Mouse (Mus musculus) E14TG2a.4 (cell line): ENCODE measurements around the gene Prdx5.
"Not testable (repeated sequence)": the region's sequence is repeated elsewhere in the genome, so short reads cannot be mapped to it uniquely, and the experiment has no call there.

ENCODE experiments used
- H3K27me3 ChIP-seq: 2 replicates; pipeline ENCODE4 v1.6.1; 2014; ENCODE audit warnings: low read length, control low read depth; ENCODE audit not compliant: insufficient read depth
- H3K36me3 ChIP-seq: 2 replicates; pipeline ENCODE4 v1.6.1; 2014; ENCODE audit warnings: low read length, control low read depth; ENCODE audit not compliant: insufficient read depth
- H3K4me1 ChIP-seq: replicated peaks from 2 replicates; pipeline ENCODE4 v1.6.1; 2014; ENCODE audit warnings: low read depth, low read length, control low read depth
- H3K4me3 ChIP-seq: replicated peaks from 2 replicates; pipeline ENCODE4 v1.5.1; 2014; ENCODE audit warnings: mild to moderate bottlenecking, low read length
- H3K9me3 ChIP-seq: 2 replicates; pipeline ENCODE4 v1.6.1; 2014; ENCODE audit warnings: low read length, control low read depth
- CTCF ChIP-seq: conservative IDR thresholded peaks from 2 replicates; pipeline ENCODE4 v1.5.1; 2014; ENCODE audit warnings: low read length
- NANOG ChIP-seq: IDR thresholded peaks from 2 replicates; pipeline ENCODE4 v1.6.1; 2014; ENCODE audit warnings: borderline replicate concordance, low read length, mixed read lengths
- POU5F1 ChIP-seq: IDR thresholded peaks from 2 replicates; pipeline ENCODE4 v1.6.1; 2014; ENCODE audit warnings: low read length, borderline replicate concordance

Gene Prdx5

DNA sequence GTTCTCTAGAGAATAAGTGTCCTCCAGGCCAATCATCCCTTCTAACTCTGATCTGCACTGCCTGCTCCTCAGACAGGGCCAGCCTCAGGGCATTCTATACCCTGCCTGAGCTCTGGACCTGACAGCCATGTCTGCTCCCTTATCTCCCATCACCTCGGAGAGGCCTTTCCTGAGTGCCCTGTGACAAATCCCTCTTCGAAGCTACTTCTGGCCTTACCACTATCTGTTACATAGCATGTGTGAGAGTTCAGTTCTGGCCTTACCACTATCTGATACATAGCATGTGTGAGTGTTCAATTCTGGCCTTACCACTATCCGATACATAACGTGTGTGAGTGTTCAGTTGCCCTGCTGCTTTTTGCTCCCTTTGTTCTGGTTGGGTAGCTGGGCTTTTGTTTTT lies 5.4 kb upstream of the Prdx5 start:
- peaks cover 62% of the 10 kb centered on the region for H3K4me1 ChIP-seq
- no peaks in the 10 kb centered on the region for H3K9me3 ChIP-seq
- H3K27me3 ChIP-seq = no peaks in the 10 kb centered on the region
- peaks cover 59% of the 10 kb centered on the region for H3K36me3 ChIP-seq
- no peak for TF ChIP-seq POU5F1
- TF ChIP-seq NANOG = no peak
- no peak for TF ChIP-seq CTCF
- no peak overlapping the region for H3K4me3 ChIP-seq

DNA sequence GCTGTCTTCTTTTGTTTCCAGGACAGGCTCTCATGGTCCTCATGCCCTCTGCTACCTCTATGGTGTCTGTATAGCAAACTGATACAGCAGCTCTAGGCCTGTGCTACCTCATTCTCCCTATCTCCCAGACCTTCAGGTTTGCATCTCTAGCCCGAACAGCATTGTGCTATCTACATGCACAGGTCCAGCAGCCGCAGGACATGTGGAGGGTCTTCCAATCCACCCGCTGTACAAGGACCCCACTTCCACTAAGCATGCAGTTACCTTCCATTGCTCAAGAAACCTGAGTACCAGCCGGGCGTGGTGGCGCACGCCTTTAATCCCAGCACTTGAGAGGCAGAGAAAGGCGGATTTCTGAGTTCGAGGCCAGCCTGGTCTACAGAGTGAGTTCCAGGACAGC lies 4.6 kb upstream of the Prdx5 start:
- Histone ChIP-seq H3K36me3 (peaks cover 53% of the 10 kb centered on the region), H3K4me1 (peaks cover 54% of the 10 kb centered on the region), H3K4me3 (peak overlapping the region; percentile 65; the same call in 1 of the 2 replicates), H3K9me3 (no peaks in the 10 kb centered on the region), H3K27me3 (no peaks in the 10 kb centered on the region)
- no peak for TF ChIP-seq POU5F1
- TF ChIP-seq NANOG = no peak
- no peak for TF ChIP-seq CTCF

DNA sequence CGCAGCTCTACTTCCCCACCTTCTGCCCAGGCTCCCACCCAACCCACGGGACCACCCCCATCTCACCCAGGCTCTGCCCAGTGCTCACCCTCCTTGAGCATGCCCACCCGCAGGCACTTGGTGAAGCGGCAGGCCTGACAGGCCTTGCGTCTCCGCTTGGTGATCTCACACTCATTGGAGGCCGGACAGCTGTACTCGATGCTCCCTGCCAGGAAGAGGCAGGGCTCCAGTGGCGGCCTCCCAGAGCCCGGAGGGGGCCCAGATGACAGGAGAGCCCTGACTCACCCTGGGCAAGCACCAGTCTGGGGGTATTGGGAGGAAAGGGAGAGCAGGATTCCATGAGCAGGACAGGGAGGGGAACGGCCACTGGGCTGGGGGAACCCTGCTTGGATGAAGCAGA lies 4.1 kb upstream of the Prdx5 start:
- TF ChIP-seq NANOG (no peak), POU5F1 (no peak), CTCF (no peak)
- H3K4me1 ChIP-seq = peaks cover 52% of the 10 kb centered on the region
- no peaks in the 10 kb centered on the region for H3K27me3 ChIP-seq
- peaks cover 47% of the 10 kb centered on the region for H3K36me3 ChIP-seq
- peak overlapping the region; percentile 65 for H3K4me3 ChIP-seq
- H3K9me3 ChIP-seq = no peaks in the 10 kb centered on the region

DNA sequence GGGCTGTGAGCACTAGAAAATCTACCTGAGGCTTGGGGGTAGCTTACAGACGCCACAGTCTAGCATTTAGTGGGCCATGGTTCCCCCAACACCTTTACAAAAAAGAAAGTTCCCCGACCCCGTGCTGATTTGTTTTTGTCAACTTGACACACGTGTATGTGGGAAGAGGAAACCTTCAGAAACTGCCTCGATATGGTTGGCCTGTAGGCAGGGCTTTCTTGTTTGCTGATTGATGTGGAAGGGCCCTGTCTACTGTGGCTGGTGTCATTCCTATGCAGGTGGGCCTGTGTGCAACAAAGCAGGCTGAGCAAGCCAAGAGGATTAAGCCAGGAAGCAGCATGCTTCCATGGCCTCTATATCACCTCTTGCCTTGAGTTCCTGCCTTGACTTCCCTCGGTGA lies 3.1 kb upstream of the Prdx5 start:
- Histone ChIP-seq H3K4me1 (peaks cover 62% of the 10 kb centered on the region), H3K36me3 (peaks cover 41% of the 10 kb centered on the region), H3K4me3 (no peak overlapping the region), H3K9me3 (no peaks in the 10 kb centered on the region), H3K27me3 (no peaks in the 10 kb centered on the region)
- no peak for TF ChIP-seq NANOG
- no peak for TF ChIP-seq POU5F1
- no peak for TF ChIP-seq CTCF

DNA sequence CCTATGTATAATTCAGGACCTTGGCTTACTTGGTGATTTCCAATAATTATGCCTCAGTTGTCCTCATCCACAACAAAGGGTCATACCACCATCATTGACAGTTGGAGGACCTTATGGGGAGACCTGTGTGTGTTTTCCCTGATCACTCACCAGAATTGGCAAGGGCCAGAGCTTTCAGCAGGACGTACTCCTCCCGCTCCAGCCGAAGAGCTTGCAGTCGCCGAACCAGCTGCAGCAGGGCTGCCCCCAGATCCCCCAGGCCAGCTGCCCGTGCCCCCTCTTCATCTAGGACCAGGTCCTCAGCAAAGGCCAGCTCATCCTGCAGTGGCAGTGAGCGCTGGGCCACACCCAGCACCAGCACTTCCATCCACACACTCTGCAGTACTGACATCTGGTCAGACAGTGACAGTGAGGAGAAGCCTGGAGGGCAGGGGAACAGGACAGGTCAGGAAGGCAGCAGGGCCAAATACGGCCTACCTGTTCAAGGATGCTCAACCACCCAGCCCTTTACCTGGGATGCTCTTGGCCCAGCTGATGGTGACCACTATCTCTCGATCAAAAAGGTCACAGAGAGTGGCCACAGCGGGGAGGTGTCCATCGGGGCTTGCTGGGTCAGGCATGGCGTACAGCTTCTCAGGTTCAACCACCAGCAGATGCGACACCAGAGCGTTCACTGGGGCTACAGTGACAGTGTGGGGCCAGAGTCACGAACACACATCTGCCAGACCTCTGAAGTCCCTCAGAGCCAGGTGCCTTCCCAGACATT lies 2.5 kb upstream of the Prdx5 start:
- H3K4me1 ChIP-seq = peaks cover 68% of the 10 kb centered on the region

DNA sequence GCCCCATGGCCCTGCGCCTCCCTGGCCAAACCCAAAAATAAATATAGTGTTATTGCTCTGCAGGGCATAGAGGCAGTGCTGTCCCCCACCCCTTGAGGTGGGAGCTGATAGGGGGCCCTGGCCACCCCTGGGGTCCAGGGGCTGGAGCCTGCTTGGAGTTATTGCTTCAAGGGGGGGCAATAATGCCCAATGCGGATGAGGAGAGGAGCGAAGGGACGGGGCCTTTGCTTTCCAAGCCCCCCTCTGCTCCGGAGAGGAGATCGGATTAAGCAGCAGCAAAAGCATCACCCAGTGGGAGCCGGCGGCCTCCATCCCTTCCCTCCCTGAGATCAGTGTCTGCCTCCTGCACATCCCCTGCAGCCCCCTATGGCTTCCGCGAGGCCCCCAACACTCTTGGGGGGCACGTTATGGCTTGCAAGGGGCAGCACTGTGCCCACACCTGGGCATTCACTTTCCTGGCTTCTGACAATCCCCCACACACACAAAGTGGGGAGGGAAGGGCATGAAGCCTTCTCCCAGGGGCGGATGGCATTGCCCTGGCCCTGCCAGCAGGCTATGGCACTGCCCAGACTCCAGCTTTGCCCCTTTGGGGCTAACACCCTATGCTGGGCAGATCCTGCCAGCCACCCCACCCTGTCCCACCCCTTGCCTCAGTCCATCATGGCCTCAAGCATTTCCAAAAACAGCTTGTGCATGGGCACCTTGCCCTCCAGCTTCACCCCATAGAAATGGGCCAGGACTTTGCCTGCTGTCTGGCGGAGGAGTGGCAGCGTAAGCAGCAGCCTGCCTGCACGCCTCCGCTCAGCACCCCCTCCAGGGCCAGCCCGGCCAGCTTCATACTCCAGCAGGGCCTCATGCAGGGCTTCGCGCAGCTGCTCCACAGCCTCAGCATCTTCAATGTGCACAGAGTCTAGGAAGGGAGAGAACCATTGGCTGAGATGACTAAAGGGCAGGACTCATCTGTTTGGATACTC lies 1.5 kb upstream of the Prdx5 start:
- no peaks in the 10 kb centered on the region for H3K9me3 ChIP-seq
- H3K4me3 ChIP-seq = peak overlapping the region; percentile 86
- TF ChIP-seq POU5F1 (no peak), NANOG (no peak), CTCF (no peak)
- H3K36me3 ChIP-seq = peaks cover 53% of the 10 kb centered on the region
- peaks cover 68% of the 10 kb centered on the region for H3K4me1 ChIP-seq
- no peaks in the 10 kb centered on the region for H3K27me3 ChIP-seq

More for the DNA sequence above, 2.5 kb upstream of the Prdx5 start:
- no peaks in the 10 kb centered on the region for H3K27me3 ChIP-seq
- TF ChIP-seq POU5F1 (no peak), NANOG (no peak), CTCF (no peak)
- H3K4me3 ChIP-seq = no peak overlapping the region
- peaks cover 48% of the 10 kb centered on the region for H3K36me3 ChIP-seq
- no peaks in the 10 kb centered on the region for H3K9me3 ChIP-seq

DNA sequence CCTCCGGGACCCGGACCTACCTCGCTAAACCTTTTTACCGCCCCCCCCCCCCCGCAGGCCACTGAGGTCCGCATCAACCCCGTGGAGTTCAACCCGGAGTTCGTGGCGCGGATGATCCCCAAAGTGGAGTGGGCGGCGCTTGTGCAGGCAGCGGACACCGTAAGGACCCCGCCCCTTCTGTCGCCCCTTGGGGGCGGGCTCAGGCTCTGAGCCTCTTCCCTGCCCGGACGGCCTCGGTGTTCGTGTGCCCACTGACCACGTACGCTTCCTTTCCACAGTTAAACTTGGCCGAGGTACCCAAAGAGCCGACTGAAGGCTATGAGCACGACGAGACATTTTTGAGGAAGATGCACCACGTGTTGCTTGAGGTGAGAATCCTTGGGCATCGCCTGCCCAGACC lies 400 bp upstream of the Prdx5 start:
- not testable (repeated sequence) for H3K27me3 ChIP-seq, H3K9me3 ChIP-seq
- peak overlapping the region; percentile 86 for H3K4me3 ChIP-seq
- H3K36me3 ChIP-seq = peaks cover 58% of the 10 kb centered on the region
- peaks cover 66% of the 10 kb centered on the region for H3K4me1 ChIP-seq

DNA sequence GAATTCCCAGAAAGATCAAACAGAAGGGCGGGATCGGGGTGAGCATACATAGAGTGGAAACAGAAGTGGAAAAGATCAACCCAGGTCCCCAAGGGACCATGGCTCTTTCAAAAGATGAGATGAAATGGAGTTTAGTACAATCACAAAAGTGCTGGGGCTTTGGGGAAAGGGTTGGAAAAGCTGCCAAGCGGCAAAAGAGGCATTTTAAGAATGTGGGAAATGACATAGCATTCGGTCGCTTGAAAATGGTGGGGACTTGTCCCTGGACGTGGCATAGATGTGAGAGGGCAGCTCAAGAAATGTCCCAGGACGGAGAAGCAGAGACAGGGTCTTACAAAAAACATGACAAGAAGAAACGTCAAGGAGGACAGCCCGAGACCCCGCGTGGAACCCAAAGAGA lies 885 bp downstream of the Prdx5 start:
- no peaks in the 10 kb centered on the region for H3K9me3 ChIP-seq
- TF ChIP-seq NANOG (no peak), CTCF (no peak)
- no peaks in the 10 kb centered on the region for H3K27me3 ChIP-seq
- H3K4me3 ChIP-seq = peak overlapping the region; percentile 86
- peaks cover 57% of the 10 kb centered on the region for H3K4me1 ChIP-seq
- peaks cover 65% of the 10 kb centered on the region for H3K36me3 ChIP-seq
